Mouse (Mus musculus): ENCODE results near the gene Tlr12.

DNA sequence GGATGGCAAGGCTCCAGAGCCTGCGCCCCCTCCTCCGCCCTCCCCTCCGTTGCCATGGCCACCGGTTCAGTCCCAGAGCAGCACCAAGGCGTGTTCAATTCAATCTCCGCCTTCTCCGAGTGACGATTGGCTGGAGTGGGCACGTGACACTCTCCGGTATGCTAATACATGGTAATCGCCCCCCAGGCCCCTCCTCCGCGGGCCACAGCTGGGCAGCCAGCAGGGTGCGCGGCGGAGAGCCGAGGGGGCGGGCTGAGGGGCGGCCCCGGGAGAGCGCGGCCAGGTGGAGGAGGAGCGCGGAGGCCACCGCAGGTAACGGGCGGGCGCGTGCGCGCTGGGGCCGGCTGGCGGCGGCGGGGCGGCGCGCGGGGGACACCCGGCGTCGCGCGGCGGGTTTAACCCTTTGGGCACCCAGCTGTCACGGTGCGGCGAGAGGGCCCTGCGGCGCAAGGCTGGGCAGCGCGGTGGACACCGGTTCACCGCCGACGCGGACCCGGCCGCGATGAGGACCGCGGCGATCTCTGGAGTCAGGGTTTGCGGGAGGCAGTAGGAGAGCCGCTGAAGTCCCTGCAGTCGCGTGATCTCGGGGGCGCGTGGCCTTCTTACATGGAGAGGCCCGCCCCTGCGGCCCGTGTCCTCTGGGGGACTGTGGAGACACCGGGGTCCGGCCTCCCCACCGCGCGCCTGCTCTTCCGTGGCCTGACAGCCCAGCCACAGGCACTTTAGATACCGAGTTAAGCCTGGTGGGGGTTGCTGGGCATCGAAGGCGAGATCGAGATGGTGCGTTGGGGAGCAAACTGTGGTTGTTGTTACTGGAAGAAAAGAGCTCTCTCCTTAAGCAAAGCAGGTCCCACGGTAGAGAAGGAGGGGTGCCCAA lies 36.3 kb upstream of the Tlr12 start, which contains the start of gene Phc2:
- TF ChIP-seq CTCF (IDR thresholded peaks at IDR 0.05; ENCODE audit: extremely low read depth, insufficient read depth, insufficient read length, insufficient replicate concordance) = no peak
- TF ChIP-seq POLR2A (IDR thresholded peaks at IDR 0.05; ENCODE audit: low read depth, low read length) = no peak

All from spleen, adult 2 months (tissue).